Mouse (Mus musculus): ENCODE results near the gene Boc. TPM values are rescaled to one million over a fixed set of nuclear protein-coding genes. Genes with fewer than 3 reads are reported as not detected.
A peak's percentile ranks its signal among the peaks of the same experiment; 100 is the strongest.

The Boc gene
- polyA plus RNA-seq, 1 experiment from 2014 or later, result 48.2 TPM

DNA sequence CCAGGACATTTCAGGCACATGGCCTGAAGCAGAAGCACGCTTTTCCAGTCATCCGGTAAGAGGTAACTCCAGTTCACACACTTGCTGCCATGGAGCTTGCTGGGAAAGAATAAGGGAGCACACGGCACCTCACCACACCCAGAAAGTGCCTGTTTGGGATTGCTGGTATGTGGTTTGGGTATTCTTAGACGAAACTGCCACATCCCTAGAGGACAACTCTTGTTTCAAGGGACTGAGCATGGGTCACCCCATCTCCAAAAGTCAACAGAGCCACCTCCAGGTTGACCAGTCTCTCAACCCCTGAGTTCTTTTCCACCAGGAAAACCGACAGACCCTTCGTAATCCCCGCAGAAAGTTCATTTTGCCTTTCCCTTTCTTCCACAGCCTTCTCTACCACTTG, 1.6 kb downstream of the Boc start:
- WGBS, result 15% methylated on average over 7 of the region's 7 CpGs
- Histone ChIP-seq H3K4me2 (ENCODE audit: low read depth) (peak overlapping the region; percentile 54), H3K9me3 (ENCODE audit: control insufficient read depth, low read length) (no peaks in the 10 kb centered on the region), H3K36me3 (ENCODE audit: control insufficient read depth, insufficient read depth, low read length) (no peaks in the 10 kb centered on the region), H3K27ac (ENCODE audit: low read depth, low read length) (peak overlapping the region; percentile 91), H3K9ac (ENCODE audit: low read length) (peak overlapping the region; percentile 97), H3K4me1 (ENCODE audit: control insufficient read depth, insufficient read depth, low read length) (peaks cover 37% of the 10 kb centered on the region), H3K4me3 (ENCODE audit: low read depth, low read length) (peak overlapping the region; percentile 65), H3K27me3 (ENCODE audit: control insufficient read depth, insufficient read depth, low read length) (no peaks in the 10 kb centered on the region)
- DNase-seq (ENCODE audit: low spot score), result no peak
- ATAC-seq (ENCODE audit: insufficient read depth, low FRiP score, low TSS enrichment), result no peak

DNA sequence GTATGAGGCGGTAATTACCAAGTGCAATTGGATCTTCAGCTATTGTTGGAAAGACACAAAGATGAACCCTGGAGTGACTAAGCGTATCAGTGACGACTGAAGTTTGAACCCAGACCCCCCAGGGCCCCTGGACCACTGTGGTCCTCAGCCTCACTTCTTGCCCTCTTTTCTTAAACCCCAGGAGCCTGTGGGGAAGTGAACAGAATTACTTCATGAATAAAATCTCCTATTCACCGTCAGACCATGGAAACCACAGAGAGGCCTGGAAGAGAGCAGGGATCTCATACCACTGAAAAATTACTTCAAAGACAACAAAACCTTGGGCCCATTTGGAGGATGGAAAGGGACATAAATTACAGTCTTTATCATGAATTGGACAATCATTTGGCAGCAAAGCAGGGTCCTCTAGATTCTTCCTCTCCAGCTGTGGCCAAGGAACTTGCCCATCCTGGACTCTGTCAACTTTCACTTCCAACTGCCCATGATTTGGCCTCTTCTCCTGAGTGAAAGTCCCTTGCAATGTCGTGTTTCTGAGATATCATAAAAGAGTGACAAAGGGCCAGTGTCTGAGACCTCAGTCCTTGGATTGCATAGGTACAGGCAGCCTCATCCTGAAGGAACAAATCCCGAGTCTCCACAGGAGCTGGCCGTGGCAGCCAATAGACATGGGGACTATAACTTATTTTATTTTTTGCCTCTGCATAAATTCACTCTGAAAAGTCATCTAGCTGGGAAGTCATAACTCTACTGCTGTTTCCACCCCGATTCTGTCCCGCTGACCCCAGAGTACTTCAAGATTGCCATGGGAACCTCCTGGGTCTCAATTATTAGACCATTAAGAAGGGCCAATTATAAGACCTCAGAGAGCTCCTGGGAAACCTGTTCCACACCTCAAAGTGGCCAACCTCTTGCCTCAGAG, 2.6 kb downstream of the Boc start:
- 22% methylated on average over 9 of the region's 9 CpGs for WGBS
- Histone ChIP-seq H3K27me3 (ENCODE audit: control insufficient read depth, insufficient read depth, low read length) (no peaks in the 10 kb centered on the region), H3K27ac (ENCODE audit: low read depth, low read length) (peak overlapping the region; percentile 55), H3K9ac (ENCODE audit: low read length) (peak overlapping the region; percentile 97), H3K36me3 (ENCODE audit: control insufficient read depth, insufficient read depth, low read length) (no peaks in the 10 kb centered on the region), H3K9me3 (ENCODE audit: control insufficient read depth, low read length) (no peaks in the 10 kb centered on the region), H3K4me2 (ENCODE audit: low read depth) (peak overlapping the region; percentile 54), H3K4me1 (ENCODE audit: control insufficient read depth, insufficient read depth, low read length) (peaks cover 47% of the 10 kb centered on the region), H3K4me3 (ENCODE audit: low read depth, low read length) (peak overlapping the region; percentile 65)
- peak; percentile 29 for ATAC-seq (ENCODE audit: insufficient read depth, low FRiP score, low TSS enrichment)
- DNase-seq (ENCODE audit: low spot score), result no peak

DNA sequence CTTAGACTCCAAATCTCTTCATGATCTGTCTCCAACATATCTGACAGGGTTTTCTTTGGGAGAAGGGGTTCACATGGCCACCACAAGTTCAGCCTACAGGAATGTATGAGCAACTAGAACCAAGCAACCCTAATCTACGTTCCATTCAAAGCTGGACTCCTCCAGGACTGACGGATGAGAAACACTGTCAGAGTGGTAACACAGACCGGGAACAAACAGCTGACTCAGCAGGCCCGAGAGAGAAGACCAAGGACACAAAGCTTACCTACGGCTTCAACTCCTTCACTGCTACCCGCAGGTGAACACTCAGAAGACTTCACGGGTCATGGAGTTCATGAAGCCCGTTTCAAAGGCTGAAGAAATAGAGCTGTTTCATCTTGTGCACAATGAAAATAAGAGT, 4.8 kb downstream of the Boc start:
- 68% methylated on average over 8 of the region's 8 CpGs for WGBS
- no peaks in the 10 kb centered on the region for H3K36me3 ChIP-seq (ENCODE audit: control insufficient read depth, insufficient read depth, low read length)
- H3K9ac ChIP-seq (ENCODE audit: low read length), result no peak overlapping the region
- H3K4me1 ChIP-seq (ENCODE audit: control insufficient read depth, insufficient read depth, low read length), result peaks cover 61% of the 10 kb centered on the region
- H3K27ac ChIP-seq (ENCODE audit: low read depth, low read length), result no peak overlapping the region
- ATAC-seq (ENCODE audit: insufficient read depth, low FRiP score, low TSS enrichment) (no peak), DNase-seq (ENCODE audit: low spot score) (no peak)
- no peaks in the 10 kb centered on the region for H3K9me3 ChIP-seq (ENCODE audit: control insufficient read depth, low read length)
- H3K4me3 ChIP-seq (ENCODE audit: low read depth, low read length), result no peak overlapping the region
- peak overlapping the region; percentile 38 for H3K4me2 ChIP-seq (ENCODE audit: low read depth)
- H3K27me3 ChIP-seq (ENCODE audit: control insufficient read depth, insufficient read depth, low read length), result no peaks in the 10 kb centered on the region

DNA sequence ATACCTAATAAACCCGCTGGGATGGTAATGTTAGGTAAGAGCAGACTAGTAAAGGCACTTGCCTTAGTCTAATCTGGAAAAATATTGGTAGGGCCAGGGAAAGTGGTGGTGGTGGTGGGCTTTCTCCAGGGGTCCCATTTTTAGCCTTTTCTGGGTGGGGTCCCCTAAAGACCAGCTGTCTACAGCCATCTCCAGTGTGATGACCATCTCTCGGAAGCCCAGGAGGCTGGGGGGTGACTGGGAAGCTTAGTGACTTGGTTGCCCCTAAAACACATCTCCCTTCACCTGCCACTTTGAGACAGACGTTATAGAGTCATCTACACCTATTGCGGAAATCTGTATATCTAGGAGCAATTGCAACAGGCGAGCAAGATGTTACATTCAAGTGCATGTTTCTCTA, 6.0 kb downstream of the Boc start:
- H3K4me3 ChIP-seq (ENCODE audit: low read depth, low read length), result no peak overlapping the region
- DNase-seq (ENCODE audit: low spot score) (no peak), ATAC-seq (ENCODE audit: insufficient read depth, low FRiP score, low TSS enrichment) (no peak)
- H3K9me3 ChIP-seq (ENCODE audit: control insufficient read depth, low read length), result no peaks in the 10 kb centered on the region
- no peaks in the 10 kb centered on the region for H3K36me3 ChIP-seq (ENCODE audit: control insufficient read depth, insufficient read depth, low read length)
- H3K9ac ChIP-seq (ENCODE audit: low read length), result no peak overlapping the region
- H3K27ac ChIP-seq (ENCODE audit: low read depth, low read length), result 0 out of 2 replicates have a peak overlapping the region, but pooled peaks have one; percentile 14
- WGBS, result 81% methylated on average over 5 of the region's 5 CpGs
- no peaks in the 10 kb centered on the region for H3K27me3 ChIP-seq (ENCODE audit: control insufficient read depth, insufficient read depth, low read length)
- peaks cover 61% of the 10 kb centered on the region for H3K4me1 ChIP-seq (ENCODE audit: control insufficient read depth, insufficient read depth, low read length)
- H3K4me2 ChIP-seq (ENCODE audit: low read depth), result peak overlapping the region; percentile 5; the same call in 1 of the 2 replicates

DNA sequence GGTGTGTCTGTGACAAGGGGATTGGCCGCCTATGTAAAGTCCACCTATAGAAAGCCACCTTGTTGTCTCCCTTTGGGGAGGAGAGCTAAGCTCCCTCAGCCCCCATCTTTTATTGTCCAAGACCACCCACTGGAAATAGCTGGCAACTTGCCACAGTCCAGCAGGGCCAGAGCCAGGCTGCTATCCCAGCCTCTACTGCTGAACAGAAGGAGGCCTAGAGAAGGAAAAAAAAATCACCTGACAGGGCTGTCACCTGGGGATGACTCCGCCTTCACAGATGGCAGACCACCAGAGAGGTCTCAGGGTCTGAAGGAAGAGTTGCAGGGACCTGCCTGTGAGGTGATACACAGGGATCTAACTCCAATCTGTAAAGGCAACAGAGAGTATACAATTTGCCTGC, 6.7 kb downstream of the Boc start:
- DNase-seq (ENCODE audit: low spot score) (no peak), ATAC-seq (ENCODE audit: insufficient read depth, low FRiP score, low TSS enrichment) (no peak)
- H3K36me3 ChIP-seq (ENCODE audit: control insufficient read depth, insufficient read depth, low read length), result no peaks in the 10 kb centered on the region
- no peaks in the 10 kb centered on the region for H3K27me3 ChIP-seq (ENCODE audit: control insufficient read depth, insufficient read depth, low read length)
- 76% methylated on average over 2 of the region's 2 CpGs for WGBS
- H3K4me1 ChIP-seq (ENCODE audit: control insufficient read depth, insufficient read depth, low read length), result peaks cover 68% of the 10 kb centered on the region
- H3K9ac ChIP-seq (ENCODE audit: low read length), result no peak overlapping the region
- H3K9me3 ChIP-seq (ENCODE audit: control insufficient read depth, low read length), result no peaks in the 10 kb centered on the region
- H3K27ac ChIP-seq (ENCODE audit: low read depth, low read length), result no peak overlapping the region
- H3K4me3 ChIP-seq (ENCODE audit: low read depth, low read length), result no peak overlapping the region
- no peak overlapping the region for H3K4me2 ChIP-seq (ENCODE audit: low read depth)

DNA sequence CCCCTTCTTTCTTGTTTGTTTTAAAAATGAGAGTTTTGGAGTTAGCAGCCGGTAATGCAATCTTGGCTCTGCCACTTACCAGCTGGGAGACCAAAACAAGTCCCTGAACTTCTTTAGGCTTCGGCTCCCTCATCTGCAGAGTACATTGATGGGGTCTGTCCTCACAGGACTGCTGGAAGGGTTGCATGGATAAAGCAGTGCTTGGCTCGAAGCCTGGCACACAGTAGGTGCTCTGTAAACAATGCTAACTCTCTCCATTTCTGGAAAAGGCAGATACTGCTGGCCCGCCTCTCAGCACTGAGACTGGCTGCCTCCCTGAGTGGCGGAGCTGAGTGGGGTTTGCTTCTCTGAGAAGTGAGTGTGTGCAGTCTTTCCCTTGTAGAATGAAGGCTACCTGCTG, 7.2 kb downstream of the Boc start:
- H3K27me3 ChIP-seq (ENCODE audit: control insufficient read depth, insufficient read depth, low read length), result no peaks in the 10 kb centered on the region
- H3K4me1 ChIP-seq (ENCODE audit: control insufficient read depth, insufficient read depth, low read length), result peaks cover 72% of the 10 kb centered on the region
- H3K9me3 ChIP-seq (ENCODE audit: control insufficient read depth, low read length), result no peaks in the 10 kb centered on the region
- WGBS, result 48% methylated on average over 5 of the region's 5 CpGs
- no peak overlapping the region for H3K4me2 ChIP-seq (ENCODE audit: low read depth)
- H3K9ac ChIP-seq (ENCODE audit: low read length), result no peak overlapping the region; the same call in 1 of the 2 replicates
- H3K27ac ChIP-seq (ENCODE audit: low read depth, low read length), result no peak overlapping the region
- no peak overlapping the region for H3K4me3 ChIP-seq (ENCODE audit: low read depth, low read length)
- H3K36me3 ChIP-seq (ENCODE audit: control insufficient read depth, insufficient read depth, low read length), result no peaks in the 10 kb centered on the region
- ATAC-seq (ENCODE audit: insufficient read depth, low FRiP score, low TSS enrichment) (no peak), DNase-seq (ENCODE audit: low spot score) (no peak)

DNA sequence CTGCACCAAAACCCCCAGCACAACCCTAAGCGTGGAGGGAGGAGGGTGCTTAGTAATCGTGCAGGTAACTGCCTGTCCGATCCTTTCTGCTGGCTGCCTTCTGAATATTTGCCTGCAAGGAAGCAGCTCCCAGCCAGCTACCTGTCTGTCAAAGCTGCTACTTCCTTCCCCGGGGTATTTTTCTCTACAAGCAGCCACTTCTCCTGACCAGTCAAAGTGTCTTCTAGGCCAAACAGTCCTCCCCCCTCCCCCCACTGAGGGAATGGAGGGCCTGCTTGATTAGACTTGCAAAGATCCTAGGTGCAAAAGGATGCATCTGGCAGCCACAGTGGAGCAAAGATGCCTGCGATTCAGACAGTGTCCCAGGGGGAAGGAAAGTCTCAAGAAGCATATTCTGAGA, 7.9 kb downstream of the Boc start:
- Histone ChIP-seq H3K9me3 (ENCODE audit: control insufficient read depth, low read length) (no peaks in the 10 kb centered on the region), H3K36me3 (ENCODE audit: control insufficient read depth, insufficient read depth, low read length) (no peaks in the 10 kb centered on the region), H3K27me3 (ENCODE audit: control insufficient read depth, insufficient read depth, low read length) (no peaks in the 10 kb centered on the region), H3K27ac (ENCODE audit: low read depth, low read length) (0 out of 2 replicates have a peak overlapping the region, but pooled peaks have one; percentile 6), H3K9ac (ENCODE audit: low read length) (no peak overlapping the region), H3K4me1 (ENCODE audit: control insufficient read depth, insufficient read depth, low read length) (peaks cover 72% of the 10 kb centered on the region), H3K4me2 (ENCODE audit: low read depth) (no peak overlapping the region), H3K4me3 (ENCODE audit: low read depth, low read length) (no peak overlapping the region)
- ATAC-seq (ENCODE audit: insufficient read depth, low FRiP score, low TSS enrichment), result no peak
- WGBS, result 27% methylated on average over 5 of the region's 5 CpGs
- DNase-seq (ENCODE audit: low spot score), result no peak

DNA sequence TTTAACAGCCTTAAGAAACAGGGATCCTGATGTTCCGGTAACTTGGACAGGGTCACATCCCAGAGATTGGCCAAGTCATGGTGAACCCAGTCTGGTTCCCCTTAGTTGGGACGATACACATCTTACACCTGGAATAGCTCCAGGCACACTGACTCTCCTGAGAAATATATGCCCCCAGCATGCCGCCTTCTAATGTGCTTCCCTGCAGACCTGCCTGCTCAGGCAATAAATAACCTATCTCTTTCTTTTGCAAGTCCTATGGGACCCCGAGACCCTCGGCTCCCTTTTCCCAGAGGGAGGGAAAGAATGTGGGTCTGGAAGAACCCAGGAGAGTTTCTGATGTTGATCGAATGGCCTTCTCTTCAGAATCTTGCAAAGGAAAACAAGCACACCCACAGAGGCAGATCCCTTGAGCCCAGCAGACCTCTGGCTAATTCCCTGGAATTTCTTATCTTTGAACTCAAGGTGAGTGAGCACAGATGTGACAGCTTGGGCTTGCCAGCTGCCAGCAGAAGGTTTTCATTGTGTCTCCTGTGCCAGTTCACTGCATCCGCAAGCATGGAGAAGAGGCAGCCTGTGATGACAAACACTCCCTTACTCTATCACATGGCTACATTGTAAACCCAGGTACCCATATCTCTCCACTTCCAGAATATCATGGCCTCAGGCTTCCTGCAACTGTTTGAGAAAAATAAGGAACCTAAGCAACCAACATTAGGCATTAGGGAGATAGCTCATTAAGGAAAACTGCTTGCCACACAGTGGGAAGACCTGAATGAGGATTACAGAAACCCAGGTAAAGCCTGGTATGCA, 8.6 kb downstream of the Boc start:
- H3K27ac ChIP-seq (ENCODE audit: low read depth, low read length), result peak overlapping the region; percentile 44; the same call in 1 of the 2 replicates
- H3K36me3 ChIP-seq (ENCODE audit: control insufficient read depth, insufficient read depth, low read length), result no peaks in the 10 kb centered on the region
- DNase-seq (ENCODE audit: low spot score) (no peak), ATAC-seq (ENCODE audit: insufficient read depth, low FRiP score, low TSS enrichment) (no peak)
- no peak overlapping the region for H3K4me3 ChIP-seq (ENCODE audit: low read depth, low read length)
- no peaks in the 10 kb centered on the region for H3K27me3 ChIP-seq (ENCODE audit: control insufficient read depth, insufficient read depth, low read length)
- WGBS, result 42% methylated on average over 7 of the region's 7 CpGs
- H3K9me3 ChIP-seq (ENCODE audit: control insufficient read depth, low read length), result no peaks in the 10 kb centered on the region
- peaks cover 79% of the 10 kb centered on the region for H3K4me1 ChIP-seq (ENCODE audit: control insufficient read depth, insufficient read depth, low read length)
- H3K4me2 ChIP-seq (ENCODE audit: low read depth), result no peak overlapping the region
- H3K9ac ChIP-seq (ENCODE audit: low read length), result no peak overlapping the region
